Mouse (Mus musculus) frontal cortex, adult (tissue): ENCODE results near the gene Tmem238l.

Source experiments
- ATAC-seq: cut with Nextera tagmentation; 2 replicates; pipeline ENCODE4 v1.9.2; 2017; ENCODE audit warnings: mild to moderate bottlenecking, moderate library complexity, mixed read lengths; ENCODE audit not compliant: low TSS enrichment

The Tmem238l gene

GRCm38 (mm10) chr11:66975606-66976330 lies 19.3 kb downstream of the Tmem238l start:
- ATAC-seq = no peak

GRCm38 (mm10) chr11:66981336-66982115 lies 25.1 kb downstream of the Tmem238l start:
- ATAC-seq = no peak

DNA sequence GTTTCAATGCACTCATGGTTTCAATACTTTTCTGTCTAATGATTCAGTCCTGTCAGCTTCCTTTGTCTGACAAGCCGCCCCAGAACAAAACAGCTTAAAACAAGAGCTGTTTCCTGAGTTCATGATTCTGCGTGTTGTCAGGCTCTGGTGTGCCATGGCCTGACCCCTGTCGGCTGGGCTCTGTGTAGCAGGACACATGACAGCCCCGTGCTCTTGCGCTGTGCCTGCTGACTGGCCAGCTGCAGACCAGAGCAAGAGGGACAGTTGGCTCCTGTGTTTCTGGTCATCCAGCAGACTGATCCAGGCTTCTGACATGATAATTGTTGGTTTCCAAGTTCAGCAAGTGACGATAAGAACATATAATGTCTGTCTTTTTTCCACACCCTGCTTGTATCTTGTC lies 26.4 kb downstream of the Tmem238l start:
- ATAC-seq = no peak

DNA sequence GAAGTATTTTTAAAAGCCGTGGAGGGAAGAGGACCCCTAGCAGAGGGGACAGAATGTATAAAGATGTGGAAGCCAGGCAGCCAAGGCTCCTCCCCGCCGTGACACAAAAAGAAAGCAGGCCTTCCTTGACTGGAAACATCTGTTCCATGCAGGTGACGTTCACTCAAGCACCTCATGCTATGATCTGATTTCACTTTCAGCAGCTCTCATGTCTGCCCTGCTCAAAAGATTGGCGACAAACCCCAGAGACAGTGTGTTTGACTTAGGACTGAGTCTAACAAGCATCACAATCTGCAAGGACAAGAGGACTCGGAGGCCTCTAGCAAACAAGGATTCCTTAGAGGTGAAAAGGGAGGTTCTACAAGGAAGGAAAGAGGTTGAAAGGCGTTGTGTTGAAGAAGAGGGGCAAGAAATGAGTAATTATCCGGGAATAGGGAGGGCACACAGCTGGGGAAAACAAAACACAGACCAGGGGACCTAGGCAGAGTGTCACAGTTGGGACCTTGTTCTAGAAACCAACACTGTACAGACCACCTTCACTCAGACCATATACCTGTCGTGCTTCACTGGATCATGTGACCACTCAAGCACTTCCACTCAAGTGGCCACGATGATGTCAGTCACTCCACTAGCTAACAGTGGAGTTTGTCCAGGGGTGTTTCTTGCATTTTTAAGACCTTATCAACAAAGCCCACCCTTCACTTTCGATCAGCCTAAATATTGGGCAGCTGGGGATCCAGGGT lies 27.2 kb downstream of the Tmem238l start:
- no peak for ATAC-seq

DNA sequence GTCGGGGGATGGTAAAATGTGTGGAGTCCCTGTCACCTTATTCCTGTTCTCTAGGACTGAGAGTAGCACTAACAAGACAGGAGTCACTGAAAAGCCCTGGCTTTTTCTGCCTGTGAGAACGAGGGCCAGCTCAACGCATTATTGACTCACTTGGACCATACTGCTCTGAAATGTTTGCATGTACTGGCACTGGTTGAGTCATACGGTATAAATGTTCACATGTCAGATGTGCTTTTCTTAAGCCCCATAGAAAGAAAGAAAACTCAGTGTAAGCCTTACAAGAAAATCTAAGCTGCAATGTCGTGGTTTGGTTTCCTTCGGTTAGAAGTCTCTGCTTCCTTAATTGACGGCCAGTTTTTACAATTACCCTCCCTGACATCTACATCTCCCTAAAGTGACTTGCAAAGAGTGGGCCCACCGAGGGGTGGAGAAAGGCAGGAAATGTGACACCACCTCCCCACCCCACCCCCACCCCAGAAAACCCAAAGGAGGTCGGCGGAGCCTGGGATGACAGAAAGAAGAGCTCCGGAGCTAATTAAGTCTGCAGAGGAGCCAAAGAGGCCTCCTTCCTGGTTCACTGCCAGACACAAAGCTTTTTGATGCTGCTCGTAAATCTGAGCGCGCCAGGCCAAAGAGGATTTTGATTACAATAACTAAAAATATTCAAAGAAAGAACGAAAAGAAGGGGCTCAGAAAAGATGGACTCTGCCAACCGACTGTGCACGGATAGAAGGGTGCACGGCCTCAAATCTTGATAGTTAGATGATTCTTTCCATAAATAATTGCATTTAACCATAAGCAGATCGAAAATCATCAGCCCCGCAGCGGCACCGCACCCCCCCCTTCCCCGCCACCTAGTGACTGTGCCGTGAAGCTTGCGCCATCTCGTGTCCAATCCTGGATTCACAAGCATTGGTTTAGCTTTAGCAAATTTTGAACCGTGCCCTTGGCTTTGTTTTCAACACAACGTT lies 28.0 kb downstream of the Tmem238l start:
- ATAC-seq = peak; percentile 85

DNA sequence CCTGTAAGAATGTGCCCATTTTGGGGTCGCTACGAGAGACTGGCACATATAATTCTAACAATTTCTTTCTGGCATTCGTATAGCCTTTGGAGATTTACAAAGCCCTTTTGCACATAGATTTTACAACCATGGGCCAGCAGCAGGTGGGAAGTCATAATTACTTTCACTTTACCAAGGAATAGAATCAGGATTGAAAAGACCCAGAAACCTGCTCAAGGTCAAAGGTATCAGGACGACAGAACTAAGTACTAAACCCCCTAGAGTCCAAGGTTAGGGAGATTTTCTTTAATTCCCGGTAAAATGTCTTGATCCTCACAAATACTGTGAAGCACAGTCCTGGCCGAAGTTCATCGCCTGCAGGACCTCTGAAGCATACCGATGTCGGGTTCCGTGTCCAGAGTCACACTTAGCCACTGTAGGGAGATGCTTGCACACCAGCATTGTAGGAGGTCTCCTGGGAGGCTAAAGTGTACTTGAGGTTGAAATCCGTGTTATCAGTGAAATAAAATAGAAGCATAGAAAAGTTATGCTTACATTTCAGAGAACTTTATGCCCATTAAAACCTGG lies 28.8 kb downstream of the Tmem238l start:
- ATAC-seq = no peak

DNA sequence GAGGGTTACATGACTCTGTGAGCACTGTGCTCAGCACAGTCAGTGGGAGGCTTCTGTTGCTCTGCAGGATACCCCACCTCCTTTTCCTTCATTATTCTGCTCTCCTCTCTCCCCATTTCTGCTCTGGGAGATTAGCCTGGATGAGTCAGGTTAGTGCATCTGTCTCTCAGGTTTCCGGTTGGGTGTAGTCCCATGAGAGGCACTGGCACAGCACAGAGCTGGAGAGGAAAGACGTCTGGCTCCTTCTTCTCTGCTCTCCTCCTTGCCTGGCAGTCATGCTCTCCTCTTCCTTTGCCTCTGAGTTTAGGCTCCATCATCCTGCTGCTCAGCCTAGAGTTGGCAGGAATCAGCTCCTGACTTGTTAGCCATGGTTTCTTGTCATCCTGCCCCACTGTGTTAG lies 35.7 kb downstream of the Tmem238l start:
- ATAC-seq = peak; percentile 94

GRCm38 (mm10) chr11:66993674-66994073 lies 37.2 kb downstream of the Tmem238l start:
- ATAC-seq = no peak

GRCm38 (mm10) chr11:66996446-66996845 lies 40.0 kb downstream of the Tmem238l start:
- no peak for ATAC-seq

DNA sequence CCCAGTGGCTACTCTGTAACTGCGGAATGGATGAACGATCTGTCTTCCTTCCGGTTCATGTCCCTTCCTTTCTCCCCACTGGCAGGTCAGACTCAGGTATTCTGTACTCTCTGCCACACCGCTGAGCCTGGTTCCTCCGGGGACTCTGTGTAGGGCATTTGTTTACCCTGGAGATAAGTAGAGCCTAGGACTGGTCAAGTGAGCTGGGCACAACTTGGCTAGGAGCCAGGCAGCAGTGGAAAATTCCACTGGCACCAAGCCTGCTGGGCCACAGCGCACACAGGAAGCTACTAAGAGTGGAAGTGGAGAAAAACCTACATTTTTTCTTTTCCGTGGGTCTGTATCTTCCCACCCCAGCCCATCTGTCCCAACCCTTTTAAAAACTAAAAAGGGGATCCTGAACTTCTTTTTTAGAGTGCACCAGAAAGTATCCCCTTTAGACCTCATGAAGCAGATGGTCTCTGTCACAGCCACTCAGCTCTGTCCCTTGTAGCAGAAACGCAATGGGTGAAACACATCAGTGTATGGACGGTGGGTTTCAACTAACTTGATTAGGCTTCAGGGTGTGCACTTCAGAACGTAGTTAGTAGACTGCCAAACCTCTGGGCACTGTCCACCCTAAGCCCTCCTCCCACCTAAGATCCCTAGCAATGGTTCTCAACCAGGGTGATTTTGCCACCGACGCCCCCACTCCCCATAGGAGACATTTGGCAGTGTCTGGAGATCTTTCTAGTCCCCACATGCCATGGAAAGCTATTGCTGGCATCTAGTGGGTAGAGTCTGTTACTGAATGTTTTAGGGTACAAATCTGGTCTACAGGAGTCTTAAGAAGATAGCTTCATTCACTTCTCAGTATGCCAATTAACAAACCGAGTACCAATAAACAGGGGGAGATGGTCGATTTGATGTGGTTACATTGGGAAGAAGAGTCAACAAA lies 42.3 kb downstream of the Tmem238l start:
- ATAC-seq = peak; percentile 78

- peak; percentile 16; the same call in 1 of the 2 replicates for ATAC-seq
These were observed 44.2 kb downstream of the Tmem238l start for GRCm38 (mm10) chr11:67000671-67001070.

DNA sequence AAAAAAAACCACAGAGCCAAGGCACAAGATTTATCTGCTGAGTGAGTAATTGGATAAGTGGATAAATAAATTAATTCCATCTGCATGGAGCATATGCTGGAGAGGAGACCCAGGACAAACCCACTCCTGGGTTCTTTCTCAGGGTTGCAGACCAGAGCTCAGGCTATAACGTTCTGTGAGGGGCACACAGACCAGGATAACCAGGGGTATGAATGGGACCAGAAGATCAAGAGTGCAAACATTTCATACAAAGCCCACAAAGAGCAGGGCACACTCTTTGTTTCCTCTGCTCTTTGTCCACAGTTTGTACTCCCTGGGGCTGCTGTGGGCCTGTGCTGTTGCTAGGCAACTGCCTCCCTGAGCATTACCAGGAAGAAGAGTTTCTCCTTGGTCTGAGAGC lies 45.3 kb downstream of the Tmem238l start:
- no peak for ATAC-seq

- ATAC-seq = no peak
These were observed 46.5 kb downstream of the Tmem238l start for GRCm38 (mm10) chr11:67002911-67003310.

DNA sequence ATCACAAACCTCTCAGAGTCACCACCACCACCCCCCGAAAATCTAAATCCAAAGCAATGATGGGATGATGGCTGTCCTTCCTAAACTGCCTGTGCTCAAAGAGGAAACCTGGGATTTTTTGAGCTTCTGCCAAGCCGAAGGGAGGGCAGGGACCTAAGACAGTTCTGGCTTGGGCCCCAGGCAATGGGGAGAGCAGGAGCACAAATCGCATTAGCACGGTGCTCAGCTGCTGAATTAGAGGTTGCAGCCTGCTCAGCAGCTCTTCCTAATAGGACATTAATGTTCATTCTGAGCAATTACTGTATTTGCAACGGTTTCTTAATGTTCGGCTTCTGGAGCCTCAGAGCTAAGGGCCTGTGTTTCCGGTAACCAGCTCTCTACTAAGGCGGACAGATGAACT lies 51.5 kb downstream of the Tmem238l start:
- ATAC-seq = no peak

DNA sequence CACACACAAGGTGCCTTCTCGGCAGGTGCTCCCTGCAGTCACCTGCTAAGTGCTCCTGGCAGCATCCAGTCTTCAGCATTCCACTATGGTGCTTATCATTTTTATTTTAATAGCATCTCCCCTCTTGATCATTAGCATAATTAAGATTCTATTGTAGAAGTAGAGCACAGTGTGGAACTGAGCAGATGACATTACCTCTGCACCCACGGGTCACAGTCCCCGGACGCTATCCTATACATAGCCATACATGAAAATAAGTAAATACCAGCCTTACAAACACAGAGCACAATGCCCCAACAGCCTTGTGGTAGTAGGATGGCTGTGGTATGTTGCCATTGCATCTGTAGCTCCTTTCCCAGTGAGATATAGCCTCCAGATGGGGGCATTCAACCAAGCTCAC lies 52.1 kb downstream of the Tmem238l start:
- ATAC-seq = no peak

- ATAC-seq = peak; percentile 97
These were observed 54.0 kb downstream of the Tmem238l start for GRCm38 (mm10) chr11:67010430-67010829.

- no peak for ATAC-seq
These were observed 55.2 kb downstream of the Tmem238l start for GRCm38 (mm10) chr11:67011635-67012034.
